Mouse (Mus musculus) CD4-positive helper T cell, adult 2 months (primary cell): ENCODE measurements around the gene Pak6.

Experiments used
- DNase-seq: peaks from one replicate; pipeline ENCODE4 v3.0.0-alpha.2; 2012; ENCODE audit warnings: low read depth, missing footprints, low spot score

Pak6 gene

DNA sequence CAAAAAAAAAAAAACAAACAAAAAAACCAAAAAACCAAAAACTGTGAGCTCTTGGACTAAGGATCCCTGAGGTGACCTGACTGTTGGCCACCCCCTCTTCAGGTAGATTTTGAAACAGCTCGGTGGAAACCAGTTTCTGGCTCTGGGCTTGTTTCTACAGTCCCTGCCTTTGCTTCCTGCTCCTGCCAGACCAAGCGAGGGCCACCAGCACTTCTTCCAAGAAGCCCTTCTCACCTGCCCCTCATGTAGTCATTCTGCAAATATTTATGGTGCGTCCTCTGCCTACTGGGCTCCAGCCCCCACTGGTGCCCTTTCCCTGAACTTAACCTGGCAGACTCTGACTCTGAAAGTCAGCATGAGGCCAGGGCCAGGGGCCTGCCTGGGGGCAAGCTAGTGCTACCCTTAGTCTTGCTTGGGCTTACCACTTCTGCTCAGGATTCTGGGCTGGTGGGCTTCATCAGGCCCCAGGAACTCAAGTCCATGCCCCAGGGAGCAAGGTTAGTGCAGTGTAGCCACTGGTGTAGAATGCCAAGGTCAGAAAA is 1.9 kb downstream of the Pak6 start:
- no peak for DNase-seq

DNA sequence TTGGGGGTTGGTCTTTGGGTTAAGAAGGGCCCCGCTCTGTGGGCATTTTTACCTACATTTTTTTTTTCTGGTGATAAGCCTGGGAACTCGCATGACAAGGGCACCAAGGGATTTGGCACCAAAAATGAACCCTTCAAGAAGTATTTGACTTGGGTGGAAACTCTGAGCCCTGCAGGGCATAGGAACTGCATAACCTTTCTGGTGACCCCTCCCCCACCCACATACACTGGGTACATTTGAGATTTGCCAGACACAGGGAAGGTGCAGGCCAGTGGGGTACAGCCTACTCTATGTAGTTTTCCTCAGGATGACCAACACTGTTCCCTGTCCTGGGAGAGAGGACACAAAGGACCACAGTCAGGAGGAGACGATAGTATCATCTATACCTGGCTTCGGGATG is 2.5 kb downstream of the Pak6 start:
- DNase-seq: no peak

DNA sequence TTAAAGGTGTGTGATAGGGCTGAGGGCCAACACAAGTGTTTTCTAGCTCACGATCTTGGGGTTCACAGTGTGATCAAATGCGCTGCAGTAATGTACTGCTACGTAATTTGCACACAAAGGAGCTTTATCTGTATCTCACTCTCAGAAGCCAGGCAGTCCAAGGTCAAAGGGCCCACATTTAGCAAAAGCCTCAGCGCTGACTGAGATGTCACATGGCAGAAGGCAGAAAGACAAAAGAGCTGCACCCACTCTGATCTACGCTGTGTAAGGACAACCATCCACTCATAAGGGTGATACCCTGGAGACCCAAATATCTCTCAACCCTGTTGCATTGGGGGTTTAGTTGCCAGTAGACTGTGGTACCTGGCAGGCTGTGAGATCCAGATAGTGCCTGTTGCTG is 4.1 kb downstream of the Pak6 start:
- DNase-seq: no peak

DNA sequence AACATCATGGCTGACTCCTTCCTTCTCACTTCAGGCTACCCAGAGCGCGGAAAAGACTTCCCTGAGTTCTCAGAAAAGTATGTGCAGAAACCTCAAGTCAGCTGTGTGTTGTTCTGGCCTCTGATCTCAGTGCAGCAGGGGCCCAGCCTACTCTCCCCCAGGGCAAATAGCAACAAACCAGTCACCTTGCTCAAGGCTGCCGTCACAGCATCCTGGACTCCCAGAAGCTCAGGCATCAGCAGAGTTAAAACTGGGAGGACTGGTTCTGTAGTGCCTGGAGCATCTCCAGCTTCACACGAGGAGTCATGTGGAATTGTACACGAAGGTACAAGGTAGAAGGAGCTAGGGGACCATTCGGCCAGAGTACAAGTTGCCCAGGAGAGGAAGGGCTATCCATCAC is 6.1 kb downstream of the Pak6 start:
- no peak for DNase-seq

DNA sequence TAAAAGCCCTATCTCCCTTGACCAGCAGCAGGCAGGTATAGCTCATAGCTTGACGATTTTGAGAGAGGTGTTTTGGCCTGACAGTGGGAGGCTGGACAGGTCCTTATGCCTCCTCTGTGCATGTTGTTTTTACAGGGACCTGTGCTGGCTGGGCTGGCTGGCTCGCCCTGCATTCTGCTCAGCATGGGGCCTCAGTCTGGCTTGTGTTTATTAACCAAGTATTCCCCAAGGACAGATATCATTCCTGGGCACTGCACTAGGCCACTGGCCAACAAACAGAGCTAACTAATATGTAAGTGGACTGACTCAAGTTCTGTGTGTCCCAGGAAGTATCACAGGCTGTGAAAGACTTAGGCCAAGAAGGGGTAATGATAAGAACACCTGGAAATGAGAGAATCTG is 6.7 kb downstream of the Pak6 start:
- DNase-seq: no peak

DNA sequence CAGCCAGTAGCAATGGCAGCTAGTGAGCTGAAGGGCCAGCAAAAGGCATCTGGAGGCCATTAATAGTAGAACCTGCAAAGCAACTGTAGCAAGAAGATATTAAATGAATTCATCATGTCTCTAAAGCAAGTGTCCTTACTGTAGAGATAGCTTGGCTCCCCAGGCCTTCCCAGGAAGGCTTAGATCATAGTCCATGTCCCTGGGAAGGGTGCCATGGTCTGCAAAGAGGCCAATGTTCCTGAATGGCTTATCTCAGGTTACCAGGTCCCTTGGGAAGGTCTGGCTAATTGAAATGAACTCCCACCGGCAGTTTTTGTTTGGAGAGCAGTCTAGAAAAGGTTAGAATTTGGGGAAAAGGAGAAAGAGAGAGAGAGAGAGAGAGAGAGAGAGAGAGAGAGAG is 8.6 kb downstream of the Pak6 start:
- no peak for DNase-seq

DNA sequence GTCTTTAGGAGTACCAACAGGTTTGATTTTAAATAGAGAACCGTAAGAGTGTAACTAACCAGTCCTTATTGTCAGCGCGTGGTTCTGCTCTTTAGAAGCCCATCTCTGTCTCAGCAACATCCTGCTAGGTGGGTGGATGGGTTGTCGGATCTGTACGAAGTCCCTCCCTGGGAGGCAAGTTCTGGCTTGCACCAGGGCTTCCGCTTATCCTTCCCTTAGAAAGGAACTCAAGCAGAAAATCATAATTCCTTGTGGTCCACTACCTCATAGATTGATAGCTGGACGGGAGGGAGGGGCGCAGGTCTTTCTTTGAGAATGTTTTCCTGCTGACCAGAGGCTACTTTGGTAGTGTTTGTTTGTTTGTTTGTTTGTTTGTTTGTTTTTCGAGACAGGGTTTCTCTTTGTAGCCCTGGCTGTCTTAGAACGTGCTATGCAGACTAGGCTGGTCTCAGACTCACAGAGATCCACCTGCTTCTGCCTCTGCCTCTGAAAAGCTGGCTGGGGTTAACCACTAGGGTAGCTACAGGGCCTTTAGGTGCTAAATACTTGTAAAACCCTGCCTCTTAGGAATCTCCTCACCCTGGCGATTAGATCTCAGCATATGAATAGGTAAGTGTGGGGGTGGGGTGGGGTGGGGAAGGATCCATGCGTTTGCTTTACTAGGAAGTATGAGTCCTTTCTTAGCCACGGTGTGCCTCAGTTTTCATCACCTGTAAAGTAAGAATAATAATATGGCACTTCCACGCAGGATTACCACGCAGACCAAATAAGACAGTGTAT is 10.8 kb downstream of the Pak6 start:
- no peak for DNase-seq

DNA sequence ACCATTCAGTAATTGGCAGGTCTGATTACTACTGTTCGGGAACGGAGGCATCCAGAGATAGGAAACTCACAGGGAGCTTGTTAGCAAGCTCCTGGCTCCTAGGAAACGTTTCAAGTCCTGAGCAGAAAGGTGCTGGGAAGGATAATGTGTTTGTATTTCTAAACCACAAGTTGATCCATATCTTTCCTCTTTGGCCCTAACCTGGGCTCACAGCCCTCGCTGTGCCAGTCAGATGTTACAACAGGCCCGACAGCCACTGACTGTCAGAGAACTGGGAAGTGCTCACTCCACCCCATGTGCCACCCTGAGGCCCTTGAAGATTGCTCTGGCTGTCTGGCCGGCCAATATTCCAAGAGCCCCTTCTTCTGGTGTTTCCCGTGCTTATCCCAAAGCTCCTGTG is 11.4 kb downstream of the Pak6 start:
- no peak for DNase-seq

DNA sequence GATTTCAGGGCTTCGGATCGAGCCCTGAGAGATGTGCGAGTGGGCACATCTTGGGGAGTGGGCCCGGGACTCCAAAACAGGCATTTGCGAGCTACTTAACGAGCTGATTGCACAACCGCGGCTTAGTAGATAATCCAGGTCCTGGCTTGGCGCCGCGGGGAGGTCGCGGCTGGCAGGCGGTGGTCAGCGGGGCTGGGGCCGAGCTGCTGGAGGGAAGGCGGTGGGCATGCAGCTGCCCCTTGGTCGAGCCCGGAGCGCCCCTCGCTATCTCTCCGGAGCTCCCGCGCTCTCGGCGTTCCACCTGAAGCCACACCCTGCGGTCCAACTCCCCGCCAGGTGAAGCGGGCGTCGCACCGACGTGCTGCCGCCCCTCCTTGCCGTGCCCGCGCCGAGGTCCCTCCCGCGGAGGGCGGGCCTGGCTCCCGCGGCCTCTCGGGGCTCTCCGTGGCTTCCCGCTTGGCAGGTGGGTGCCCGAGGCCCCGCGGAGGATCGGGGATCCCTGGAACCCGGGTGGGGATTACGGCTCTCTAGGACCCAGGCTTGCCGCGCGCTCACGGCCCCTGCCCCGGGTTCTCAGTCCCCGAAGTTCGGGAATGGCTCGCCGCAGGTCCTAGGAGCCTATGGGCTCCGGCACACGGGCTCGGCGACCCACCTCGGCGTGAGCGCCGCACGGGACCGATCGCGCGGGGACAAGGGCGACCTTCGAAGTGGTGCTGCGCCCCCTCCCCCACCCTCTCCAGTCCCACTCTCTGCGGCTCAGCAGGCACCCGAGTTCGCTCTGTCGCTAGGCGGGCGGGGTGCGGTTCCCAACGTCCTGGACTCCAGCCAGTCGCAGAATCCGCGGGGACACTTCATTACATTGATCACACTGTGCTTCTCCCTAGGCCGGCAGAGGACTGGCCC is 14.0 kb downstream of the Pak6 start:
- peak; percentile 38 for DNase-seq

DNA sequence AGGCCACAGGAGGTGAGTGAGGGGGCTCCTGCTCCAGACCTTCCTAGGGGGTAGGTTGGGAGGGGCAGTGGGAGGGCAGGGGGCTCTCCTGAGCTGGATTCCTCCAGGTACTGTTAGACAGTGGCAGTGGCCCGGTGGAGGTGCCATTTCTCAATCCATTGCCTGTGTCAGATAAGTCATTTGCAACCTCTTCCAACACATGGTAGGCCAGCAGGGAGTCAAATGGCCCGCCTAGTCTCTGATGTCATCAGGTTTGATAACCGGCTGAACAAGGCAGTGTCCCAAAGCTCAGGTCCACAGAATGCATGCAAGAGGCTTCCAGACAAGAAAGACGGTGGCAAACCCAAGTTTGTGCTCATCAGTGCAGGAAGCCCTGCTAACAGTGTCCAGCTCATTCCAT is 14.7 kb downstream of the Pak6 start:
- no peak for DNase-seq

DNA sequence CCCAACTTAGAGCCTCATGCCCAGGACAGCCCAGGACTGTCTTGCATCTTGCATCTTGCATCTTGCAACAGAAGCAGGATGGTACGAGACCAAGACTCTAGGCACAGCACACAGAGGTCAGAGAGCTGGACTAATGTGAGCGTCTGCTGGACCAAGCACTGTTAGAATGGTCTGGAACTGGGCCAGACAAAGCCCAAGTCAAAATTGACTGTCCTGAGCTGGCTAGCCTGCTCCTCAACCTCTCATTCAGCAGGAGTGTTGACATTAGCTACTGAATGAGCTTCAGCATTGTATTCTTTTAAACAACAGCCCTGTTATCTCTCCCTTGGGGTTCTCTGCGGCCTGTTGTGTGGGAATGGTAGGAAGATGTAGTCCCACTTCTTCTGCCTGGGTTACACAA is 16.5 kb downstream of the Pak6 start:
- no peak for DNase-seq

DNA sequence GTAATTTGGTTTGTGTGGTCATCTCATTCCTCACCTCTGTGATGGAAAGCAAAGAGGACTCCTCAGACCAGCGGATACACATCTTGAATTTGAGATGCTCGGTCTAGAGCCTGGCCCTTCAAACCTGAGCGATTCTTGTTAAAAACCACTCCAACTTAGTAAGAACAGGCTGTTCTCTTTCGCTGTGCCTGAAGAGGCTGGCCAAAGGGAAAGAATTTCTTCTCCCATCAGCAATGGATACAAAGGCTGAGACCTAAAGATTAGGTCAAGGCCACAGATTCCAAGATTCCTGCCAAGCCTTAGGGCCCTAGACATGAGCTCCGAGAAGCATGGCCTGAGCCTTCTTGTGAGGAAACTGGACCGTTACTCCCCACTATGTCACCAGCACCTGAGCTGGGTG is 17.8 kb downstream of the Pak6 start:
- no peak for DNase-seq

DNA sequence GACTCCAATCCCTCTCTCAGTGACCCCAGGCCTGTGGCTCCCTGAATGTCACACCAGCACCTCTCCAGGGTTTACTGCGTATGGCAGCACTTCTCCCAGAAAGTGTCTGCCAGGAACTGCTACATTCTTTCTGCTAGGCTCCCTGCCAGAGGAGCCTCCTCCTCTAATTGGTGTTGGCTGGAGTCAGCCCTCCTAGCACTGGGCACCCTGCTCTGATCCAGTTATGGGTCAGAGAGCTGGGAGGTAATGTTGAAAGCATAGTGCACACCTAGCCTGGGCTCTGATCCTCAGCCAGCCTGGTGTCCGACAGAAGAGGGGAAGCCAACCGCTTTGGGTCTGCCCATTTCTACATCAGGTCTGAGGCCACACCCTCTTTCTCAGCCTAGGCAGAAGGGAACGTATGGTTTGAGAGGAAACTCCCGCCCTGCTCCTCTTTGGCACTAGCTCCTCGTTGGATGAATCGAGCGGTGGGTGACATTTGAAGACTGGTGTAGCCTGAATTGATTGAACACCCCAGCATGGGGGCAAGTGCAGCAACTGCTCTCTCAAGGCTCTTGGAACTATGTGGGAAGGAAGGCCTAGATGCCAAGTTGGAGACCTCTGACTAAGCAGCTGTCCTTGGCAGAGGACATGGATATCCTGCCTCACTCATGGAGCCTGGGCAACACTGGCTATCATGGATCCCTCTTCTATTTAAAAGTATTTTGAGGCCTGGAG is 19.6 kb downstream of the Pak6 start:
- DNase-seq: no peak

DNA sequence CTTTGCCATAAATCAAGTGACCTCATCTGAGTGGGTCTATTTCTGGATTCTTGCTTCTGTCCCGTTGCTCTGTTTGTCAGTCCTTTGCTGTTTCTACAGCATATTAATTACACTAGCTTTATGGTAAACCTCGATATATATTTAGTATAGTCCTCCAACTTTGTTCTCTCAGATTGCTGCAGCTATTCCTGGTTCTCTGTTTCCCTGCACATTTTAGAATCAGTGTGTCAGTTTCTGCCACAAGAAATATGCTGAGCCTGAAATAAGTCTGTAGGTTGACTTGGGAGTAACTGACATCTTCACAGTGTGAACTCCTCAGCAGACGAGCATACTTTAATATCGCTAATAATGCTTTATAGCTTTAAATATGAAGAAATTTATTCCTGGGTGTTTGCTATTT is 22.0 kb downstream of the Pak6 start:
- no peak for DNase-seq

DNA sequence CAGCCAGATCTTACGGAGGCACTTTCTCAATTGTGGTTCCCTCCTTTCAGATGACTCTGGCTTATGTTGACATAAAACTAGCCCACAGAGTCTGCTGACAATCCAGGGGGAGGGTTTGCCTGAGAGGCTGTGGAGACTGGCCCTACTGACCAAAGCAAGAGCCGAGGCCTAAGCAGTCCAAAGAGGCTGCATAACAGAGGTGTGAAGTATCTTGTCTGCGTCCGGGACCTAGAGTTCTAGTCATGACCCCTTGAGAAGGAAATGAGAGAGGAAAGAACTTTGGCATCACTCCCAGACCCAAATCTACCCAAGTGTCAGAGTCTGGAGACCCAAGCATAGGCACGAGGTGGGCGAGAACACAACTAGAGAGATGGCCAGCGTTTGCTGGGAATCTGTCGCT is 23.6 kb downstream of the Pak6 start:
- DNase-seq: no peak

DNA sequence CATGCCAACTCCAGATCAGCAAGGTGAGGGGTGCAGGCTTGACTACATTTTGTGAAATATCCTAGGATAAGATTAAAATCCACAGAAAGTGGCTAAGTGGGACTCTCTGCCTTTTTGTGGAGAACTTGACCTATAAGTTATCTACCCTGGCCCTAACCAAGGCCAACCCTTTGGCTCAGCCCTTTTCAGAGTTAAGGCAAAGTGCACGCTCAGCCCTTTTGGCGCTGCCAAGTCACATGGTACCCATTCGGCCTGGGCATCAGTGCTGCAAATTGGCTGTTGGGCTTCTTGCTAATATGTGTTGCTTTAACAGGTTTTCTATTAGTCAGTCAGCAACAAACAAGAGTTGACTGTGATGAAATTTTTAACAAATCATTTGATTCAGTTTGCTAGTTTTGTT is 24.7 kb downstream of the Pak6 start:
- DNase-seq: no peak

DNA sequence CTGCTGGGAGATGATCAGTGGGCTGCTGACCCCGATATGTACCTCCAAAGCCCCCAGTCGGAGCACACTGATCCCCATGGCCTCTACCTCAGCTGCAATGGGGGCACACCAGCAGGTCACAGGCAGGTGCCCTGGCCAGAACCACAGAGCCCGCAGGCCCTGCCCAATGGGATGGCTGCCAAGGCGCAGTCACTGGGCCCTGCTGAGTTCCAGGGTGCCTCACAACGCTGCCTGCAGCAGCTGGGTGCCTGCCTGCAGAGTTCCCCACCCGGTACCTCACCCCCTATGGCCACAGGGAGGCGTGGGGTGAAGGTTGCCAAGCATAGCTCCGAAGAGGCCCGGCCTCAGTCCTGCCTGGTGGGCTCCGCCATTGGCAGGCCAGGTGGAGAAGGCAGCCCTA is 26.8 kb downstream of the Pak6 start:
- no peak for DNase-seq

DNA sequence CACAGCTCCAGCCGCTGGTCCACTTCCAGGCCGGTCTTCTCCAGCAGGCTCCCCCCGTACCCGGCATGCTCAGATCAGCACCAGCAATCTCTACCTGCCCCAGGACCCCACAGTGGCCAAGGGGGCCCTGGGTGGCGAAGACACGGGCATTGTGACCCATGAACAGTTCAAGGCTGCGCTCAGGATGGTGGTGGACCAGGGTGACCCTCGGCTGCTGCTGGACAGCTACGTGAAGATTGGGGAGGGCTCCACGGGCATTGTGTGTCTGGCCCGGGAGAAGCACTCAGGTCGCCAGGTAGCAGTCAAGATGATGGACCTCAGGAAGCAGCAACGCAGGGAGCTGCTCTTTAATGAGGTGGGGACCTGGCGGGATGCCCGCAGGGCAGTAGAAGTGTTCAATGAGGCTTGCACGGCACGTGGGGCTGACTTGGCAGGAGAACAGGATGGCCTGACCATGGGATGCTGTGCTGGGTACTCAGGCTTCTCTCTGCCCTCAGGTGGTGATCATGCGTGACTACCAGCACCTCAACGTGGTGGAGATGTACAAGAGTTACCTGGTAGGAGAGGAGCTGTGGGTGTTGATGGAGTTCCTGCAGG is 30.4 kb downstream of the Pak6 start:
- no peak for DNase-seq

DNA sequence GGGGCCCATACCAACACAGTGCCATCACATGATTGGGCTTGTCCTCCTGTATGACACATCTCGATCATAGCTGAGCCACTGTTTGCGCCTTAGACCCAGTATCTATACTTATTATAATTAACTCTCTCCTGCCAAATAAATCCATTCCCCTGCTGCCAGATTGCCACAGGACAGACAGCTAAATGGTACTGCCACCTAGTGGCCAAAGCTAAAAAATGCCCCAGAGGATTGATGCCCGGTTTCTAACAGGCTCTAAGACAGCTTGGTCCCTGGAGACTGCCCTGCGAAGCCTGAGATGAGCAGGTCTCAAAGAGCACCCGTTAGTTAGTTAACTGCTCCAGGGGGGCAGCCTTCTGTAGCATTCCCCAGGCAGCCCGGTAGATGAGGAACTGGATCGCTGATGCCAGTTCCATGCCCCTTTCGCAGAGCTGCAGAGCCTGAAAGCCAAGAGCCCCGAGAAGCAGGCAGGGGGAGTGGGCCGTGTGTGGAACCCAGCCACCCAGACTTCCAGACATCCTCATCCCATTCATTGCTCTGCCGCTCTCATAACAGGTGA is 32.7 kb downstream of the Pak6 start:
- peak; percentile 72 for DNase-seq

DNA sequence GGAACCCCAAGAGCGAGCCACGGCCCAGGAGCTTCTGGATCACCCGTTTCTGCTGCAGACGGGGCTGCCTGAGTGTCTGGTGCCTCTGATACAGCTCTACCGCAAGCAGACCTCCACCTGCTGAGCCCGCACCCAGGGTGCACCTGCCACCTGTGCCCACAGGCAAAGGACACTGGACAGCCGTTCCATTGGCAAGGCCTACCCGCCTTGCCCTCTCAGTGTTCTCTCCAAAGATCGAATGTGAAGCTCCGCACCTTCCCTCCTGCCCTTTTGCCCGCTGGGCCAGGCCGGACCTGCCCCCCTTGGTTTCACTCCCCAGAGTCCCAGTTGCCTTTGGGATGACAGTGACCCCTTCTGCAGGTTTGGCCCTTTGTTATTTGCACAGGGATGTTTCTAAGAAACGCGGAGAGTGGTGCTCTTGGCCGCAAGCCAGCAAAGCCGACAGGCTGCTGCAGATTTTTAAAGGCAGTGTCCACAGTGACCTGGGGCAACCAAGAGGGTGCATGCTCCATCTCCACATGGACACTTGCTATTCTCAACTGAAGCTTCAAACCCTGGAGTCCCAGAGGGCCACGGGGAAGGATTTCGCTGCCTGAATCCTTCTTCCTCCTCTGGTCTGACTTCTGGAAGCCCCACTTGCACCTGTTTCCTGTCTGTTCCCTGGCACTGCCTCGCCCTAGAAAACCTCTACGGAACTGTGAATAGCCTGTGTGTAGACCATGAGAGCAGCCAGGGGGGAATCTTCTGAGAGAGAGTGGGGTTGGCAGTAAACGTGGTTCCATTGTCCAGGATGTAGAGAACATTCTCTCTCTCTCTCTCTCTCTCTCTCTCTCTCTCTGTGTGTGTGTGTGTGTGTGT is 33.6 kb downstream of the Pak6 start:
- DNase-seq: no peak
